In genomic region chr11:119022895-119023615, GRCm38 (mm10) we compare ENCODE assay signal across 8 mouse cellular contexts. TPM values are rescaled to one million over a fixed set of nuclear protein-coding genes. Genes with fewer than 3 reads are reported as not detected.
DNase-seq lines count a peak whose midpoint lies in the region; ATAC-seq and TF ChIP-seq lines count a peak whose summit lies in the region.

Cbx2 (plus strand) TSS chr11:119022962.

- peaks cover 11% of the 10 kb centered on the region for H3K79me2 ChIP-seq in MEL (ENCODE audit: control insufficient read depth, insufficient read depth, low read length, poor library complexity)

- TF ChIP-seq RAD21 in MEL (IDR thresholded peaks at IDR 0.05; ENCODE audit: low read depth, low read length): no peak

- no peaks in the 10 kb centered on the region for H3K27me3 ChIP-seq in MEL (ENCODE audit: control insufficient read depth in 1 of 2, insufficient read depth in 2 of 2, low read length in 2 of 2)
- peaks cover 5% of the 10 kb centered on the region; the same call in 1 of the 2 replicates for H3K27me3 ChIP-seq in lung, embryonic 16.5 days (ENCODE audit: control insufficient read depth, insufficient read depth, low read depth, low read length)

- peaks cover 0 to 16% of the 10 kb centered on the region in 2 experiments; a peak in 2 of 4 replicates for H3K36me3 ChIP-seq in MEL (ENCODE audit: control insufficient read depth in 1 of 2, insufficient read depth in 2 of 2, low read length in 2 of 2)
- peaks cover 12% of the 10 kb centered on the region for H3K36me3 ChIP-seq in lung, embryonic 16.5 days (ENCODE audit: control insufficient read depth, insufficient read depth, low read length)

- DNase-seq in MEL (ENCODE audit: low read depth, low spot score): peak; percentile 82
- peak; percentile 83 to 93 for DNase-seq in cerebellum, adult 18-20 months
- peak; percentile 91 for DNase-seq in forelimb bud, embryonic 11.5 days (ENCODE audit: low read depth, low spot score)
- DNase-seq in layer of hippocampus, postnatal 10 days (ENCODE audit: low spot score in 2 of 2): peak; percentile 75 to 89
- DNase-seq in ovary, postnatal 10 days (ENCODE audit: low spot score): peak; percentile 66
- peak; percentile 94 for DNase-seq in thymus, postnatal 14 days

- H3K4me1 ChIP-seq in MEL (ENCODE audit: control insufficient read depth in 1 of 2, insufficient read depth in 2 of 2, low read length in 2 of 2): peaks cover 0 to 27% of the 10 kb centered on the region in 2 experiments; a peak in 2 of 4 replicates
- H3K4me1 ChIP-seq in lung, embryonic 16.5 days (replicated peaks; ENCODE audit: control insufficient read depth, insufficient read depth, low read length): peaks cover 29% of the 10 kb centered on the region

- TF ChIP-seq EP300 in MEL (IDR thresholded peaks at IDR 0.05; ENCODE audit: low read depth in 1 of 2, low read length in 2 of 2): no peak

- peak within 1 kb of the TSS; percentile 89 for H3K4me2 ChIP-seq in lung, embryonic 16.5 days (ENCODE audit: low read depth, low read length)

- peak within 1 kb of the TSS; percentile 63 to 78 for H3K4me3 ChIP-seq in MEL (ENCODE audit: control insufficient read depth in 1 of 2, insufficient read depth in 1 of 2, low read depth in 2 of 2, low read length in 2 of 2)
- H3K4me3 ChIP-seq in lung, embryonic 16.5 days (ENCODE audit: low read length): peak within 1 kb of the TSS; percentile 88

- peak within 1 kb of the TSS; percentile 89 for H3K9ac ChIP-seq in MEL (ENCODE audit: control insufficient read depth, low read depth, low read length, poor library complexity, severe bottlenecking)
- peak within 1 kb of the TSS; percentile 90 for H3K9ac ChIP-seq in lung, embryonic 16.5 days (ENCODE audit: low read length)

- peak; percentile 35 to 51; a peak in 2 of 4 replicates for ATAC-seq in hematopoietic stem cell, adult 5-6 weeks (replicated peaks in 1 of 2; ENCODE audit: insufficient read depth in 1 of 2, low FRiP score in 2 of 2, low TSS enrichment in 1 of 2, low read depth in 1 of 2, poor library complexity in 2 of 2, severe bottlenecking in 2 of 2)
- ATAC-seq in lung, embryonic 16.5 days (ENCODE audit: low read depth): peak; percentile 93

- peak within 1 kb of the TSS; percentile 2; the same call in 1 of the 2 replicates for H3K27ac ChIP-seq in MEL (ENCODE audit: control insufficient read depth, low read depth, low read length)
- peak within 1 kb of the TSS; percentile 89 for H3K27ac ChIP-seq in lung, embryonic 16.5 days (ENCODE audit: low read length)

- no peaks in the 10 kb centered on the region for H3K9me3 ChIP-seq in MEL (replicated peaks; ENCODE audit: insufficient read depth, low read length)
- H3K9me3 ChIP-seq in lung, embryonic 16.5 days (ENCODE audit: control insufficient read depth, low read length): no peaks in the 10 kb centered on the region

- WGBS in lung, embryonic 16.5 days: under 1% methylated on average over 79 of the region's 99 CpGs

- no peak for TF ChIP-seq CTCF in MEL (IDR thresholded peaks at IDR 0.05 in 2 of 3, conservative IDR thresholded peaks at IDR 0.05 in 1 of 3; ENCODE audit: control insufficient read depth in 1 of 3, insufficient read depth in 1 of 3, low read depth in 2 of 3, low read length in 3 of 3, poor library complexity in 1 of 3, severe bottlenecking in 1 of 3)

- peak; percentile 60 to 70; a peak in 2 of 4 replicates for TF ChIP-seq POLR2A in MEL (IDR thresholded peaks at IDR 0.05; ENCODE audit: control insufficient read depth in 1 of 2, insufficient read depth in 1 of 2, low read depth in 1 of 2, low read length in 2 of 2, poor library complexity in 1 of 2)

TF ChIP-seq in MEL, 35 proteins besides CTCF, POLR2A, EP300 and RAD21:
- no peak for TF ChIP-seq MAFK (IDR thresholded peaks at IDR 0.05; ENCODE audit: borderline replicate concordance, low read depth, low read length)
- TF ChIP-seq SIN3A (IDR thresholded peaks at IDR 0.05; ENCODE audit: low read length): peak; percentile 31; the same call in 1 of the 2 replicates
- no peak; the same call in 1 of the 2 replicates for TF ChIP-seq E2F4 (IDR thresholded peaks at IDR 0.05; ENCODE audit: borderline replicate concordance, low read depth, low read length)
- no peak for TF ChIP-seq ETS1 (IDR thresholded peaks at IDR 0.05; ENCODE audit: low read depth, low read length)
- TF ChIP-seq NELFE (IDR thresholded peaks at IDR 0.05; ENCODE audit: low read depth, low read length): peak; percentile 78
- TF ChIP-seq KAT2A (conservative IDR thresholded peaks at IDR 0.05; ENCODE audit: low read depth, low read length): no peak
- TF ChIP-seq TAL1 (IDR thresholded peaks at IDR 0.05; ENCODE audit: low read length): no peak
- TF ChIP-seq GABPA (IDR thresholded peaks at IDR 0.05; ENCODE audit: low read depth, low read length): no peak
- TF ChIP-seq JUND (IDR thresholded peaks at IDR 0.05; ENCODE audit: low read depth, low read length): no peak
- TF ChIP-seq NRF1 (IDR thresholded peaks at IDR 0.05; ENCODE audit: insufficient read depth, low read depth, low read length, poor library complexity, severe bottlenecking): peak; percentile 77
- TF ChIP-seq TBP (IDR thresholded peaks at IDR 0.05; ENCODE audit: low read depth, low read length): no peak
- peak; percentile 30; the same call in 1 of the 2 replicates for TF ChIP-seq TCF12 (IDR thresholded peaks at IDR 0.05; ENCODE audit: low read depth, low read length)
- TF ChIP-seq MEF2A (IDR thresholded peaks at IDR 0.05; ENCODE audit: extremely low read depth, insufficient replicate concordance, low read depth, low read length, poor library complexity, severe bottlenecking): no peak
- TF ChIP-seq BHLHE40 (IDR thresholded peaks at IDR 0.05; ENCODE audit: borderline replicate concordance, low read depth, low read length): no peak
- TF ChIP-seq ZNF384 (IDR thresholded peaks at IDR 0.05; ENCODE audit: low read depth, low read length): no peak
- TF ChIP-seq UBTF (IDR thresholded peaks at IDR 0.05; ENCODE audit: borderline replicate concordance, insufficient read depth, low read depth, low read length): peak; percentile 89; the same call in 1 of the 2 replicates
- peak; percentile 33; the same call in 1 of the 2 replicates for TF ChIP-seq MXI1 (IDR thresholded peaks at IDR 0.05; ENCODE audit: low read depth, low read length)
- TF ChIP-seq ZKSCAN1 (IDR thresholded peaks at IDR 0.05; ENCODE audit: low read depth, low read length): no peak
- no peak for TF ChIP-seq SMC3 (IDR thresholded peaks at IDR 0.05; ENCODE audit: low read depth, low read length)
- no peak for TF ChIP-seq MYB (IDR thresholded peaks at IDR 0.05; ENCODE audit: low read depth, low read length)
- no peak for TF ChIP-seq POLR2AphosphoS5 (IDR thresholded peaks at IDR 0.05; ENCODE audit: borderline replicate concordance, low read depth, low read length)
- TF ChIP-seq HCFC1 (IDR thresholded peaks at IDR 0.05; ENCODE audit: low read depth, low read length): peak; percentile 46; the same call in 1 of the 2 replicates
- no peak for TF ChIP-seq MYC (IDR thresholded peaks at IDR 0.05; ENCODE audit: low read depth, low read length)
- no peak for TF ChIP-seq CHD2 (IDR thresholded peaks at IDR 0.05; ENCODE audit: low read length)
- peak; percentile 40; the same call in 1 of the 2 replicates for TF ChIP-seq MAX (IDR thresholded peaks at IDR 0.05; ENCODE audit: low read length)
- TF ChIP-seq ELF1 (IDR thresholded peaks at IDR 0.05; ENCODE audit: low read depth, low read length): no peak
- TF ChIP-seq CHD1 (IDR thresholded peaks at IDR 0.05; ENCODE audit: low read depth, low read length): no peak
- 0 out of 2 replicates have a peak, but pooled peaks have one; percentile 31 for TF ChIP-seq MAZ (IDR thresholded peaks at IDR 0.05; ENCODE audit: low read depth, low read length)
- TF ChIP-seq RCOR1 (IDR thresholded peaks at IDR 0.05; ENCODE audit: low read depth, low read length): no peak
- no peak for TF ChIP-seq GATA1 (IDR thresholded peaks at IDR 0.05; ENCODE audit: low read depth, low read length)
- no peak for TF ChIP-seq ZC3H11A (IDR thresholded peaks at IDR 0.05; ENCODE audit: low read depth, low read length)
- TF ChIP-seq ZMIZ1 (IDR thresholded peaks at IDR 0.05; ENCODE audit: low read depth, low read length): peak; percentile 76; the same call in 1 of the 2 replicates
- peak; percentile 38; the same call in 1 of the 2 replicates for TF ChIP-seq POLR2AphosphoS2 (IDR thresholded peaks at IDR 0.05; ENCODE audit: low read length)
- TF ChIP-seq USF1 (IDR thresholded peaks at IDR 0.05; ENCODE audit: low read depth, low read length): no peak
- TF ChIP-seq USF2 (IDR thresholded peaks at IDR 0.05; ENCODE audit: borderline replicate concordance in 1 of 2, insufficient read depth in 1 of 2, low read depth in 1 of 2, low read length in 2 of 2): no peak

RNA-seq across cellular contexts. Expression of gene Cbx2, which starts in this region (rescaled TPM):
- 11.8 and 13.1 TPM in 2 replicates for total RNA-seq in MEL (2012; rRNA removed)
- polyA plus RNA-seq in MEL (2012; ENCODE audit: insufficient read depth in 1 of 2, insufficient read length in 2 of 2, low read depth in 1 of 2, low replicate concordance in 2 of 2, missing spikeins in 1 of 2): 10 to 100 TPM in 1 of 2 experiments, not detected in 1; 13.3 TPM
- 10.6 and 12.3 TPM in 2 replicates for total RNA-seq in hematopoietic stem cell, adult 5-6 weeks (2017)
- 1 to 10 TPM; 4.7 to 5.0 TPM for total RNA-seq in layer of hippocampus, postnatal 10 days (2021)
- polyA plus RNA-seq in lung, embryonic 16.5 days (2015; fragmentation: Nextera tagmentation; extraction: Ambion mirVana): 27.4 and 30.5 TPM in 2 replicates

Comparison
In these comparisons a context has a peak if more than half of its experiments do, and no peak if none do; other contexts are left out.
1. Peak in every context shown above with its lines: DNase-seq, ATAC-seq, H3K4me3 ChIP-seq and H3K27ac ChIP-seq.